Mouse (Mus musculus): ENCODE measurements around the gene Mipep. TPM values are rescaled to one million over a fixed set of nuclear protein-coding genes. Genes with fewer than 3 reads are reported as not detected.

The Mipep gene
- polyA plus RNA-seq, 1 experiment from 2014 or later, result 23.7 TPM

GRCm38 (mm10) chr14:60909351-60909750 is 125.0 kb downstream of the Mipep start:
- ATAC-seq (ENCODE audit: insufficient number of reproducible peaks, insufficient read depth, low FRiP score, low TSS enrichment, low read depth), result no peak
- H3K4me2 ChIP-seq, result no peak overlapping the region
- no peaks in the 10 kb centered on the region for H3K27me3 ChIP-seq
- H3K4me3 ChIP-seq (replicated peaks), result no peak overlapping the region
- H3K9ac ChIP-seq (replicated peaks), result no peak overlapping the region
- peaks cover 8% of the 10 kb centered on the region; the same call in 1 of the 2 replicates for H3K4me1 ChIP-seq (replicated peaks)
- no peak overlapping the region for H3K27ac ChIP-seq
- H3K9me3 ChIP-seq, result no peaks in the 10 kb centered on the region
- WGBS, result 93% methylated on average over 4 of the region's 4 CpGs
- peaks cover 5% of the 10 kb centered on the region; the same call in 1 of the 2 replicates for H3K36me3 ChIP-seq

DNA sequence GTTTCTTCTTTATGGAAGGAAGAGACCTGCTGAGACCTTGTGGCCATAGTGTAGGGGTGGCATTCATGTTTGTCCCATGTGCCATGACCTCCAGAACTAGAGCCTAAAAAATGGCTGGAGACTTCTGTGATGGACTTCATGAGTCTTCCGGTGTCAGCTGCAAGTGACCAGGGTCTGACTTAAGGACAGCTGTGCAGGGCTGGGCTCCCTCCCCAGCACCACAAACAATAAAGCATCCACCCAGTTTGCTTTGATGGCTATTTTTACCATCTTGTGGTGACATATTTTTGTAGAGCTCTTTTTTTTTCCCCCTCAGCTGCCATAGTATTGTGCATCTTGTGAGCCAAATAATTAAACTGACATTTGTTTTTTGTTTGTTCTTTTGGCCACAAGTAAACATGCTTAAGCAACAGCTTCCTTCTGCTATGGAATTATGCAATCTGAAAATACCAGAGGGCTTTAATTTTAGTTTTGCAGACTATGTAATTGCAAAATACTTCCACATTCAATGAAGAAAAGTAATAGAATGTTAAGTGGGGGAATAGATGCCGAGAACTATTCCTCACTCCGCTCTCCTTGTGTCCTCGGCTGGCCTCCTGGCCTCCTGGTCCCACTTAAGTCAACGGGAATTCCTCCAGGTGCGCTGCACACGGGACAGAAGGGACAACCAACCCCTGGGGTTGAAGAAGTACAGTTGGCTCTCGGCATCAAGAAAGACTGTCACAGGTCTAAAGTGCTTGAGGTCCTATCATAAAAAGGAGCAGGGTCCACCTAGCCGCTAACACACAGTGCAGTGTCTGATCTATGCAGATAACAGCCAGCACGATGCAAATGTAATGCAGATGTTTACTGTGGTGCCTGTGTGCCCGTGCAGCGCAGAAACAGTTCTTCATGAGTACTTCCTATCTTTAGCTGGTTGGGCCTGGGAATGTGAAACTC is 126.4 kb downstream of the Mipep start:
- Histone ChIP-seq H3K4me1 (replicated peaks) (peaks cover 8% of the 10 kb centered on the region; the same call in 1 of the 2 replicates), H3K27ac (no peak overlapping the region), H3K9ac (replicated peaks) (no peak overlapping the region), H3K9me3 (no peaks in the 10 kb centered on the region), H3K27me3 (no peaks in the 10 kb centered on the region), H3K4me3 (replicated peaks) (no peak overlapping the region), H3K4me2 (no peak overlapping the region), H3K36me3 (no peaks in the 10 kb centered on the region)
- ATAC-seq (ENCODE audit: insufficient number of reproducible peaks, insufficient read depth, low FRiP score, low TSS enrichment, low read depth), result no peak
- 74% methylated on average over 12 of the region's 12 CpGs for WGBS

DNA sequence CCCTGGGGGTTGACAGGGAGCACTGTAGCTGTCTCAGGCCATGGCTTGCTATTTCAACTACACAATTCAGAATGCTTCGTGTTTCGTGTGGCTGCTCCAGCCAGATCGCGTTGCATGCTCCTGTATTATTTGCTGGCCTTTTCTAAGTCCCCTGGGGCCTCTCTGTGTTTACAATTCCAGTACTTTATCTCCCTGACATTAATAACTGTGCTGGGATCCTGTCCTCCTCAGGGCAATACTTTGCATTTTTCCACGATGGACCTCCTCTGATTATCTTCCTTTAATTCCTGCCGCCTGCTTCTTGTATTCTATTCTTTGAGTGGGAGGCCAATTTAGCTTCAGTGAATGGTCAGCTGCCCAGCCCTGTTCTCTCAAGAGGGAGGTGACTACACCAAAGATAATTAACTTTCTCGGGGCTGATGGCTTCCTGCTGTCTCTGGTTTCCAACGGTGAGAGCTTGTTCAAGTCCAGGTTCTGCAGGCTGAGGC is 128.7 kb downstream of the Mipep start:
- H3K27ac ChIP-seq, result peak overlapping the region; percentile 64; the same call in 1 of the 2 replicates
- H3K4me1 ChIP-seq (replicated peaks), result peaks cover 24% of the 10 kb centered on the region
- no peak for ATAC-seq (ENCODE audit: insufficient number of reproducible peaks, insufficient read depth, low FRiP score, low TSS enrichment, low read depth)
- no peak overlapping the region for H3K4me2 ChIP-seq
- no peaks in the 10 kb centered on the region for H3K36me3 ChIP-seq
- H3K4me3 ChIP-seq (replicated peaks), result no peak overlapping the region
- H3K9me3 ChIP-seq, result peaks cover 5% of the 10 kb centered on the region
- H3K9ac ChIP-seq (replicated peaks), result no peak overlapping the region
- H3K27me3 ChIP-seq, result no peaks in the 10 kb centered on the region
- 40% methylated on average over 8 of the region's 8 CpGs for WGBS

DNA sequence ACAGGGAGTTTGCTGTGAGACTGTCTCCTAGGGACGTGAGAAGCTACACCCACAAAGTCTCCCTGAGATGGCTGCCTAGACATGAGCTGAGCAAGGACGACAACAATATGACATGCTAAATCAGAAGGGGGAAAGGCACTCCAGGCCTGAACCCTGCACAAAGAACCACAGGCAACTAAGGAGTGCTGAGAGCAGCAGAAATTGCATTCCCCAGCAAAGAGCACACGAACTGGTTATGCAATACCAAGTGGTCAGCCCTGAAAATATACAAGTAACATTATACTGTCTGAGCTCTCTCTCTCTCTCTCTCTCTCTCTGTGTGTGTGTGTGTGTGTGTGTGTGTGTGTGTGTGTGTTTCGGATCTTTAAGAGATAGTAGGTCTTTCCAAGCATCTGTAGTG is 132.3 kb downstream of the Mipep start:
- Histone ChIP-seq H3K9me3 (peaks cover 5% of the 10 kb centered on the region), H3K27ac (peak overlapping the region; percentile 75), H3K36me3 (no peaks in the 10 kb centered on the region), H3K4me3 (replicated peaks) (no peak overlapping the region), H3K4me2 (no peak overlapping the region), H3K27me3 (no peaks in the 10 kb centered on the region), H3K9ac (replicated peaks) (no peak overlapping the region), H3K4me1 (replicated peaks) (peaks cover 24% of the 10 kb centered on the region)
- 60% methylated on average over 4 of the region's 4 CpGs for WGBS
- ATAC-seq (ENCODE audit: insufficient number of reproducible peaks, insufficient read depth, low FRiP score, low TSS enrichment, low read depth), result peak; percentile 15; the same call in 1 of the 2 replicates

GRCm38 (mm10) chr14:60926011-60926410 is 141.6 kb downstream of the Mipep start:
- Histone ChIP-seq H3K9me3 (no peaks in the 10 kb centered on the region), H3K27me3 (no peaks in the 10 kb centered on the region), H3K27ac (no peak overlapping the region), H3K4me1 (replicated peaks) (no peaks in the 10 kb centered on the region), H3K4me2 (no peak overlapping the region), H3K4me3 (replicated peaks) (no peak overlapping the region), H3K36me3 (no peaks in the 10 kb centered on the region), H3K9ac (replicated peaks) (no peak overlapping the region)
- ATAC-seq (ENCODE audit: insufficient number of reproducible peaks, insufficient read depth, low FRiP score, low TSS enrichment, low read depth), result no peak
- 85% methylated on average over 1 of the region's 1 CpGs for WGBS

GRCm38 (mm10) chr14:60935705-60936104 is 151.3 kb downstream of the Mipep start:
- WGBS, result 83% methylated on average over 5 of the region's 5 CpGs
- Histone ChIP-seq H3K9me3 (no peaks in the 10 kb centered on the region), H3K27me3 (no peaks in the 10 kb centered on the region), H3K9ac (replicated peaks) (no peak overlapping the region), H3K27ac (no peak overlapping the region), H3K4me1 (replicated peaks) (no peaks in the 10 kb centered on the region), H3K4me3 (replicated peaks) (no peak overlapping the region), H3K36me3 (no peaks in the 10 kb centered on the region), H3K4me2 (no peak overlapping the region)
- ATAC-seq (ENCODE audit: insufficient number of reproducible peaks, insufficient read depth, low FRiP score, low TSS enrichment, low read depth), result no peak

DNA sequence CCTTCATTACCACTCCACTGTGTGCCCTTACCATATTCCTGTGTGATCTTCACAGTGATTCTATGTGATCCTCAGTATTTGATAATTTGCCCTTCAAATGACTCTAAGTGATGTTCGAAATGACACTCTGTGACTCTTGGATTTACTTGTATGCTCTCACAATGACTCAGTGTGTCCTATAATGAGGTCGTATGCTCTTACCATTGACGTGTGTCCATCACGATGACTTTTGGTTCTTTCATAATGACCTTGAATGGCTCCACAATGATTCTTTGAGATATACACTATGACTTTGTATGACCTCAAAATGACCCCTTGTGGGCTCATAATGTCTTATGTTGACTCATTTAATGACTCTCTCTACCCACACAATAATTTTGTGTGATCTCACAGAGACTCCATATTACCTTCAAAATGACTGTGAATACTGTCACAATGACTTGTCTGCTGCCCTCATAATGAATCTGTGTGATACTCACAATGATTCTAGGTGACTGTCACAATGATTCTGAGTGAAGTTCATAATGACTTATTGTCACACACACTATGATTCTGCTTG is 153.2 kb downstream of the Mipep start:
- no peak for ATAC-seq (ENCODE audit: insufficient number of reproducible peaks, insufficient read depth, low FRiP score, low TSS enrichment, low read depth)
- Histone ChIP-seq H3K4me3 (replicated peaks) (no peak overlapping the region), H3K9me3 (no peaks in the 10 kb centered on the region), H3K9ac (replicated peaks) (no peak overlapping the region), H3K27ac (no peak overlapping the region), H3K27me3 (no peaks in the 10 kb centered on the region), H3K36me3 (no peaks in the 10 kb centered on the region), H3K4me1 (replicated peaks) (no peaks in the 10 kb centered on the region), H3K4me2 (no peak overlapping the region)
- 93% methylated on average over 4 of the region's 4 CpGs for WGBS

Other genes starting within 250 kb of the Mipep start
- gene Spata13, start 150.6 kb upstream of the Mipep start, polyA plus RNA-seq (2016; fragmentation: Nextera tagmentation; extraction: Ambion mirVana), result 10.5 and 14.2 TPM in 2 replicates
- gene C1qtnf9, start 16.4 kb upstream of the Mipep start, polyA plus RNA-seq (2016; fragmentation: Nextera tagmentation; extraction: Ambion mirVana), result 0.45 and 0.50 TPM in 2 replicates